Mouse (Mus musculus) liver, embryonic 15.5 days (tissue): Measurements from ENCODE around the gene Prkar1b. TPM values are rescaled to one million over a fixed set of nuclear protein-coding genes. Genes with fewer than 3 reads are reported as not detected.

Source experiments
- ATAC-seq: fragments of 200-750 bp; cut with Nextera tagmentation; 2 replicates; pipeline ENCODE4 v1.8.0; 2017; ENCODE audit warnings: moderate number of reproducible peaks, mild to moderate bottlenecking, moderate library complexity; ENCODE audit not compliant: insufficient read depth
- H3K27ac ChIP-seq: fragments of 300-500 bp; sonication (generic); replicated peaks from 2 replicates; pipeline ENCODE4 v1.5.1; 2015; ENCODE audit warnings: mild to moderate bottlenecking, inconsistent platforms
- H3K27me3 ChIP-seq: fragments of 300-500 bp; sonication (generic); 2 replicates; pipeline ENCODE4 v1.6.1; 2015; ENCODE audit warnings: mild to moderate bottlenecking, inconsistent platforms
- H3K36me3 ChIP-seq: fragments of 300-500 bp; sonication (generic); replicated peaks from 2 replicates; pipeline ENCODE4 v1.6.1; 2015; ENCODE audit warnings: moderate library complexity, mild to moderate bottlenecking, inconsistent platforms
- H3K4me1 ChIP-seq: fragments of 300-500 bp; sonication (generic); replicated peaks from 2 replicates; pipeline ENCODE4 v1.6.1; 2015; ENCODE audit warnings: inconsistent platforms
- H3K4me2 ChIP-seq: fragments of 300-500 bp; sonication (generic); 2 replicates; pipeline ENCODE4 v1.6.1; 2015; ENCODE audit warnings: moderate library complexity, mild to moderate bottlenecking, inconsistent platforms
- H3K4me3 ChIP-seq: fragments of 300-500 bp; sonication (generic); replicated peaks from 2 replicates; pipeline ENCODE4 v1.5.1; 2015; ENCODE audit warnings: mild to moderate bottlenecking, inconsistent platforms
- H3K9ac ChIP-seq: fragments of 300-500 bp; sonication (generic); 2 replicates; pipeline ENCODE4 v1.6.1; 2015; ENCODE audit warnings: moderate library complexity, mild to moderate bottlenecking, inconsistent platforms
- H3K9me3 ChIP-seq: fragments of 300-500 bp; sonication (generic); replicated peaks from 2 replicates; pipeline ENCODE4 v1.6.1; 2016; ENCODE audit warnings: inconsistent platforms
- WGBS: fragments of 180-500 bp; shearing (Covaris S2); methylation state at CpG from one replicate; pipeline ENCODE4 v1.1.7; 2015; ENCODE audit warnings: mixed read lengths; ENCODE audit not compliant: insufficient replicate concordance; 5-methylcytosine and 5-hydroxymethylcytosine counted together
- polyA plus RNA-seq: library from polyadenylated mRNA; unstranded; fragments of >200 nt; fragmentation: Nextera tagmentation; extraction: Ambion mirVana; gene quantifications from 2 replicates; pipeline ENCODE4 v1.2.1, GENCODE M21; 2015

Gene Prkar1b
- polyA plus RNA-seq, 1 experiment from 2014 or later, result 1.0 TPM

DNA sequence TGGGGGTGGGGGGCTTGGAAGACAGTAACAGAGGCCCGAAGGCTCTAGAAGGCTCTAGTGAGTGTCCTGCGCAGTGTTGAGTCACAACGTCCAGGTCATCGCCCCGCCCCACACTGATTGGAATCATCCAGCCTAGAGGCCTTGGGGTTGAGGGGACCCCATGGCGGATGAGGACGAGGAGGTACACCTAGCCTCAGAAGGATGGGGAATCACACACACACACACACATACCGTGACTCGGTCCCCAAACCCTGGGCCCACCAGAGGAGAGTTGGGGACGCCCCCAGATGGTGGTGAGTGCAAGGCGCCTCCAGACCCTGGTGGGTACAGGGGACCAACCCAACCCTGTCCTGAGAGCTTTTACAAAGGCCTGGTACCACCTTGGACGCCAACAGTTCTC lies 20.7 kb downstream of the Prkar1b start:
- no peaks in the 10 kb centered on the region; the same call in 1 of the 2 replicates for H3K4me1 ChIP-seq
- H3K4me3 ChIP-seq, result peak overlapping the region; percentile 38
- H3K9me3 ChIP-seq, result no peaks in the 10 kb centered on the region
- 20% methylated on average over 12 of the region's 12 CpGs for WGBS
- H3K27me3 ChIP-seq, result peaks cover 30% of the 10 kb centered on the region
- ATAC-seq, result no peak
- peak overlapping the region; percentile 64 for H3K4me2 ChIP-seq
- no peak overlapping the region for H3K9ac ChIP-seq
- no peak overlapping the region for H3K27ac ChIP-seq
- no peaks in the 10 kb centered on the region for H3K36me3 ChIP-seq

DNA sequence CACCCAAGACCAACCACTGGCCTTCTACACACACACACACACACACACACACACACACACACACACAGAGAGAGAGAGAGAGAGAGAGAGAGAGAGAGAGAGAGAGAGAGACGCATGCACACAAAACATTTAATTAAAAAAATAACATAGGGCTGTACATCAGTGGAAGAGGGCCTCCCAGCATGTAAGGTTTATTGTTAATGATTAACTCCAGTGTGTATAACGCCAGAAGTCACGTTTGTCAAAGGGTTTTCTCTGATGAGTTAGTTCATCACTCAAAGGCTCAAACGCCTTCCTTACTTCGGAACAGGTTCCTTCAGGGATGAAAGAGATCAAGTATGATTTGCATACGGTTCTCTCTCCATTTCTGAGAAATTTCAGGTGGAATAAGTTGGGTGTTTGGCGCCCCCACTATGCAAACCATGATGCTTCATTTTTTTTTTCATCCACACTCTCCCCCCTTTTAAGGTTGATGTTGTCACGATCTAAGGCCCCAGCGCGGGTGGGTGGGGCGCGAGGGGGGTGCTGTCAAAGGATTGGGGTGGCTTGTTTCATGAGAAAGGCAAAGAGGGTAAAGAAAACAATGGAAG lies 21.2 kb downstream of the Prkar1b start:
- Histone ChIP-seq H3K4me1 (no peaks in the 10 kb centered on the region; the same call in 1 of the 2 replicates), H3K9ac (no peak overlapping the region), H3K36me3 (no peaks in the 10 kb centered on the region), H3K27me3 (peaks cover 30% of the 10 kb centered on the region), H3K27ac (no peak overlapping the region), H3K4me3 (peak overlapping the region; percentile 38; the same call in 1 of the 2 replicates), H3K4me2 (peak overlapping the region; percentile 64), H3K9me3 (no peaks in the 10 kb centered on the region)
- no peak for ATAC-seq
- WGBS, result 41% methylated on average over 12 of the region's 12 CpGs

DNA sequence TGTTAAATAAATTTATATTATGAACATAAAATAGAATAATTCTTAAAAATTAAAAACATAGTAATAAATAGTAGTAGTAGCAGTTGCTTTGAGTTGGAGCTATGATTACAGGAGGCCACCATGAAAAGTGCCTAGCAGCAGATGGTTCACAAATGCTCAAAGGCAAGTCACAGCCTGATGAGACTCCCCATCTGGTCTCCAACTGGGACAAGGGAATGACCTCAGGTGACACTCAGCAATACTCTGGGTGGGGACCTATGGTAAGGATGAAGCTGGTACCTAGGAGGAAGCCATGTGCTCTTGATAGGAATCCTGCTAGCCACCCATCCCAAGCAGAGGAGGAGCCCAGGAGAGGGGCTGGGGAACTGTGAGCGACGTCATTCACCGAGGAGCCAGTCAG lies 24.1 kb downstream of the Prkar1b start:
- Histone ChIP-seq H3K27me3 (peaks cover 22% of the 10 kb centered on the region), H3K9me3 (no peaks in the 10 kb centered on the region), H3K9ac (no peak overlapping the region), H3K4me1 (no peaks in the 10 kb centered on the region; the same call in 1 of the 2 replicates), H3K4me3 (no peak overlapping the region), H3K4me2 (no peak overlapping the region), H3K27ac (no peak overlapping the region), H3K36me3 (no peaks in the 10 kb centered on the region)
- WGBS, result 59% methylated on average over 3 of the region's 3 CpGs
- no peak for ATAC-seq

DNA sequence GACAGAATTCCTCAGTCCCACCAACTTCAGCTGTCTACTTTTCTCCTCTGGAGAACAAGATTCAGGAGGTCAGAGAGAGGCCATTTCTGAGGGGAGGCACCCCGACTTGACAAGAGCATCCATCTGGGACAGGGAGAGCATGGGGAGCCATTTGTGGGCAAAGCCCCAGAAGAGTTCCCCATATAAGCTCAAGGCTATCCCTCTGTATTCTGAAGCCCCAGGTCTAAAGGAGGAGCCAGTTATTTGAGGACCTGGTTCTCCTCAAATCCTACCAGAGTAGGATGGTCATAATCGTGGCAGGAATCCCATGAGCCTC lies 30.9 kb downstream of the Prkar1b start:
- Histone ChIP-seq H3K9ac (no peak overlapping the region), H3K4me2 (no peak overlapping the region), H3K27me3 (no peaks in the 10 kb centered on the region), H3K4me3 (no peak overlapping the region), H3K4me1 (no peaks in the 10 kb centered on the region), H3K27ac (no peak overlapping the region), H3K36me3 (no peaks in the 10 kb centered on the region), H3K9me3 (no peaks in the 10 kb centered on the region)
- WGBS, result 46% methylated on average over 2 of the region's 2 CpGs
- ATAC-seq, result no peak

DNA sequence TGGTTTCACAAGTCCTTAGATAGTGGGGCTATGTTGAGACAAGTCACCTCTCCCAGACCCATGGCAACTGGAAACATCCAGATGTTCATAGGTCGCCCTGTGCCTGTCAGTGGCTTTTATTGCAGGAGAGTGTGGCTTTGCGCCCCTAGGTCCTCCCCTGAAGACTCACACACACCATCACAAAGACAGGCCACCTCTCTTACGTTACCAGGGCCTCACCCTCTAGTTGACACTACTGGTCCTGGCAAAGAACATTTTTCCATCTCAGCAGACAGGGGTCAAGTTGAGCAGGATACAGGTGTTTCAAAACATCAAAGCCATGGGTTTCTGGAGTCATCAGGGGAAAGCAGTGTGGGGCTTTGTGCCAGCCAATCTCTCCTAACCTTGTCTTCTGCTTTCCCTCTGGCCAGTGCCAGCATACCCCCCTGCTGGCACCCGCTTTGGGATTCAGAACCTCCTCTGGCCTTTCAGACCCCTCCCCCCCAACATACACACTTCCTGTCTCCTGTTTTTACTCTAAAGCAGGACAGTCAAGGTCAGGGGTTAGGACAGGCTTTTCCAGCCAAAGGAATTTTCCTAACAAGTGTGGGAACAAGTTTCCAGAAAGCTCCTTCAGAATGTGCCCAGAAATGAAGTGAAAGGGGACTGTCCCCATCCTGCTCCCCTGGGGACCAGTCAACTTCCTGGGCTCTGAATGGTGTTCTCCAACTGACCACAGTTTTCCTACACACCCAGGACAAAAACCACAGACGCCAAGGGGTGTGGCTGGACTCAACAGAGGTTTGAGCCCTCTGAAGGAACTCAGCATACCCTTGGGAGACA lies 31.5 kb downstream of the Prkar1b start:
- no peak overlapping the region for H3K27ac ChIP-seq
- no peaks in the 10 kb centered on the region for H3K27me3 ChIP-seq
- no peaks in the 10 kb centered on the region for H3K36me3 ChIP-seq
- no peak for ATAC-seq
- H3K4me1 ChIP-seq, result no peaks in the 10 kb centered on the region
- H3K9me3 ChIP-seq, result no peaks in the 10 kb centered on the region
- no peak overlapping the region for H3K4me2 ChIP-seq
- no peak overlapping the region for H3K4me3 ChIP-seq
- WGBS, result 46% methylated on average over 5 of the region's 5 CpGs
- no peak overlapping the region for H3K9ac ChIP-seq

DNA sequence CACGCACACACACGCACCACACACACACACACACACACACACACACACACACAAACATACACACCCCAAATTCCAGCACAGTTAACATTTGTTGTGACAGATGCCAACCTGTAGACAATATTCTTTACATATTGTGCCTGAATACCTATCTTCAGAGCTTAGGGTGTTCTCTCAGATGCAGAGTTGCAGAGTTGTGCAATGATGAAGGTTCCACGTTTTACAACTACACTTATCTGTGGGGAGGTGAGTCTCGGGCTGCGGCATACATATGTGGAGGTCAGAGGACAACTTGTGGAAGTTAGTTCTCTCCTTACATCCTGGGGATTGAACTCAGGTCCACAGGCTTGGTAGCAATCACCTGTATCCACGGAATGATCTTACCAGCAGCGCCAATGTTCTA lies 34.3 kb downstream of the Prkar1b start:
- H3K27me3 ChIP-seq, result no peaks in the 10 kb centered on the region
- no peaks in the 10 kb centered on the region for H3K4me1 ChIP-seq
- H3K36me3 ChIP-seq, result no peaks in the 10 kb centered on the region
- 65% methylated on average over 7 of the region's 7 CpGs for WGBS
- H3K4me3 ChIP-seq, result no peak overlapping the region
- no peak overlapping the region for H3K4me2 ChIP-seq
- no peak overlapping the region for H3K9ac ChIP-seq
- H3K9me3 ChIP-seq, result no peaks in the 10 kb centered on the region
- no peak for ATAC-seq
- H3K27ac ChIP-seq, result no peak overlapping the region

DNA sequence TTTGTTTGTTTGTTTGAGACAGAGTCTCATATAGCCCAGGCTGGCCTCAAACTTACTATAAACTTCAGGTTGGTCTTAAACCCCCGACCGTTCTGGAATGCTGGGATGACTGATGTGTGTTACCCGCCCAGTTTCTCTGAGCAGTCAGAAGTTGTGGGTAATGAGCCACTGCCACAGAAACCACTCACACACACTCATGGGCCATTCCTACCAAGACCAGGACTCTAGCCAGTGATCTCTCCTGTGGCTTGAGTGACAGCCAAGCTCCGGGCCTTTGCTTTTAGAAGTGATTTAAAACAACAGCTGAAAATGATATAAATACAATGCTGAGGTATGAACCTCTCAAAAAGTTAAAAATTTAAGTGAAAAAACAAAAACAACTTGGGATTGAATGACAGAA lies 34.9 kb downstream of the Prkar1b start:
- 64% methylated on average over 4 of the region's 4 CpGs for WGBS
- no peaks in the 10 kb centered on the region for H3K9me3 ChIP-seq

DNA sequence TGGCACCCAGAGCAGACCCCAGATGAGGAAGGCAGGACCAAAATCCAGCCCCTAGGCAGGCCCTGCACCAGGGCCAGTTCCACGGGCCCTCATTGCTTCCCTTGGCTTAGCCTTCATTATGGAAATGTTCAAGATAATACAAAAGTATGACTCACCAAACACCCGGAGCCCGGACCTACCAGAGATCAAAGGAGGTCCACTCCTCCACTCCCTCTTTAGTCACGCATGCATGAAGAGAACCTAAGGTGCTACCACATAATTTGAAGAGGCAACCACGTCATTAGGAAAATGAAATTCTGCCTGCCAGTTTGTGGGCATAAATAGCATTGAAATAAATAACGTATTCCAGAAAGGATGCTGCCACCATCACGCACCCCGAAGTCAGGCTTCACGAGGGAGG lies 37.4 kb downstream of the Prkar1b start:
- Histone ChIP-seq H3K9me3 (no peaks in the 10 kb centered on the region), H3K27me3 (no peaks in the 10 kb centered on the region), H3K36me3 (no peaks in the 10 kb centered on the region), H3K4me1 (no peaks in the 10 kb centered on the region), H3K4me2 (no peak overlapping the region), H3K27ac (no peak overlapping the region), H3K4me3 (no peak overlapping the region), H3K9ac (no peak overlapping the region)
- no peak for ATAC-seq
- 67% methylated on average over 9 of the region's 9 CpGs for WGBS

More for the DNA sequence above, 34.9 kb downstream of the Prkar1b start:
- ATAC-seq, result no peak
- Histone ChIP-seq H3K9ac (no peak overlapping the region), H3K4me3 (no peak overlapping the region), H3K4me2 (no peak overlapping the region), H3K27ac (no peak overlapping the region), H3K4me1 (no peaks in the 10 kb centered on the region), H3K36me3 (no peaks in the 10 kb centered on the region), H3K27me3 (no peaks in the 10 kb centered on the region)

DNA sequence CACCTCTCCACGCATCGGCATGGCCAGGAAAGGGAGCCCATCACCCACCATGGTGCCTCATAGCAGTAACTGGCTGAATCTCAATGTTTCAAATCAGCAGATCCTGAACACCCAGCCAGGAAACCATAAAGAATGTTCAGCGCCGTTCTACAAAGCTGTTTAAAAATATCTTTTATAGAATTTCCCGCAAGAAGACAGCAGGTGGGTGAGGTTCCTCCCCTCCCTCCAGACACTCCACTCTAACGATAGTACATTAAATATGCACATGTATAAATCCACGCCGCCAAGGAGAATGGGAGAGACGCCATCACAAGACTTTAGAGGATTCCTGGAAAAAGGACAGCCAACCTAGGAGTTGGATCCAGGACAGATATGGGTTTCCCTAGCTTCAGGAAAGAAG lies 37.8 kb downstream of the Prkar1b start:
- Histone ChIP-seq H3K4me3 (no peak overlapping the region), H3K4me1 (no peaks in the 10 kb centered on the region), H3K27ac (no peak overlapping the region), H3K27me3 (no peaks in the 10 kb centered on the region), H3K9ac (no peak overlapping the region), H3K9me3 (no peaks in the 10 kb centered on the region), H3K36me3 (no peaks in the 10 kb centered on the region), H3K4me2 (no peak overlapping the region)
- no peak for ATAC-seq
- WGBS, result 58% methylated on average over 9 of the region's 9 CpGs

DNA sequence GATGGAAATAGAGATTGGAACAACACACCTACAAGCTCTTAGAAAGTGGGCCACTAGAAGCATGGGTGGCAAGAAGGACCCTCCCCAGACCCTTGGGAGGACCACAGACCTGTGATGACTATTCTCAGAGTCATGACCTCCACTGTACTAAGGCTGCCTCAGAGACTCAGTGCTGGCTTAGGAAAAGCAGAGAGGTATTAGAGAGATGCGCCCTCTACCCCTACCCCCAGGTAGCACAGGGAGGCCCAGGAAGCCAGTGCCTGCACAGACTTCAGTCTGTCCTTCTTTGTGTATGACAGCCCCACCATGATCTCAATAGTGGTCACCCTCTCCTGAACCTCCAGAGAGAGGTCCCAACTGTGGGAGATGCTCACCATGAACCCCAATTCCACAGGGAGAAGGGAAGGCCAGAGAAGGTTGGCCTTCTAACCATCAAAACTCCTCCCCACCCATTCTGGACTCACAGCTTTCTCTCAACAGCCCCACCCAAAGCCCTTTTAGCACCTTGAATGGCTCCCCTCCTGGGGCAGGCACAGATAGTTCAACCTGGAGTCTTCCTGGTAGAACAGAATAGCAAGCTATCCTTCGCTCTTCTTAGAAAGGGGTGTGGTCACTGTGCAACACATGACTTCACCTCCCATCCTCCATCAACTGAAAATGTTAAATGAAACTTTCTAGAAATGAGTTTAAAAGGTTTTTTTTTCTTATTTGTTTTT lies 39.5 kb downstream of the Prkar1b start:
- no peaks in the 10 kb centered on the region for H3K36me3 ChIP-seq
- no peaks in the 10 kb centered on the region for H3K27me3 ChIP-seq
- H3K4me2 ChIP-seq, result no peak overlapping the region
- H3K4me1 ChIP-seq, result no peaks in the 10 kb centered on the region
- H3K9me3 ChIP-seq, result no peaks in the 10 kb centered on the region
- no peak overlapping the region for H3K27ac ChIP-seq
- ATAC-seq, result no peak
- no peak overlapping the region for H3K9ac ChIP-seq
- H3K4me3 ChIP-seq, result no peak overlapping the region
- 51% methylated on average over 2 of the region's 2 CpGs for WGBS

DNA sequence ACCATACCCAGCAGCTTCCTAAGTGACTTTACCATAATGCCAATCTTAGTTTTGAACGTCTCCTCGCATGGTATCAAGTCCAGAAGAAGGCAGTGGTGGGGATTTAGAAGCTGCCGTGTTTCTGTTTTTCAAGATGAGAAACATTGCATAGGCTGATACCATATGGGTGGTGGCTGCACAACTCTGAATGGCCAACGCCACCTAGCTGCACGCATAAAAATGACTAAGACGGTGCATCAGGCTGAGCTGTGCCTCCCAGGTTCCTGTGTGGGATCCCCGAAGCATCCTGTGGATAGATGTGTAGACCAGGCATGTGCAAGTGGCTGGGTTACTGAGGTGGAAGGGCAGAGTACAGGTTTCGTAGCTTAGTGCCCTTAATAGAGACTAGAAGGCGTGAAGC lies 42.0 kb downstream of the Prkar1b start:
- H3K4me1 ChIP-seq, result no peaks in the 10 kb centered on the region
- 49% methylated on average over 9 of the region's 9 CpGs for WGBS
- no peaks in the 10 kb centered on the region for H3K9me3 ChIP-seq
- no peak overlapping the region for H3K27ac ChIP-seq
- no peaks in the 10 kb centered on the region for H3K36me3 ChIP-seq
- no peak overlapping the region for H3K4me3 ChIP-seq
- ATAC-seq, result no peak
- no peaks in the 10 kb centered on the region for H3K27me3 ChIP-seq
- no peak overlapping the region for H3K4me2 ChIP-seq
- no peak overlapping the region for H3K9ac ChIP-seq
